Mouse (Mus musculus) hindbrain, postnatal 0 days (tissue): ENCODE measurements around the gene Polr3f. TPM values are rescaled to one million over a fixed set of nuclear protein-coding genes. Genes with fewer than 3 reads are reported as not detected.

ENCODE experiments used
- ATAC-seq: fragments of 200-750 bp; cut with Nextera tagmentation; 2 replicates; pipeline ENCODE4 v1.8.0; 2017; ENCODE audit warnings: mild to moderate bottlenecking, moderate TSS enrichment, moderate library complexity
- DNase-seq: peaks from one replicate; pipeline ENCODE4 v3.0.0-alpha.2; 2015; ENCODE audit warnings: low spot score
- H3K27ac ChIP-seq: fragments of 300-500 bp; sonication (generic); 2 replicates; pipeline ENCODE4 v1.5.1; 2014; ENCODE audit warnings: mild to moderate bottlenecking
- H3K27me3 ChIP-seq: fragments of 300-500 bp; sonication (generic); 2 replicates; pipeline ENCODE4 v1.6.1; 2014; ENCODE audit warnings: low read length, mixed read lengths; ENCODE audit not compliant: insufficient read depth
- H3K36me3 ChIP-seq: fragments of 300-500 bp; sonication (generic); 2 replicates; pipeline ENCODE4 v1.6.1; 2014; ENCODE audit warnings: low read length, mixed read lengths; ENCODE audit not compliant: insufficient read depth
- H3K4me1 ChIP-seq: fragments of 300-500 bp; sonication (generic); 2 replicates; pipeline ENCODE4 v1.6.1; 2014; ENCODE audit warnings: antibody characterized with exemption, low read length, mixed read lengths; ENCODE audit not compliant: insufficient read depth
- H3K4me2 ChIP-seq: fragments of 300-500 bp; sonication (generic); 2 replicates; pipeline ENCODE4 v1.6.1; 2014; ENCODE audit warnings: low read depth, mild to moderate bottlenecking, low read length, moderate library complexity, mixed read lengths
- H3K4me3 ChIP-seq: fragments of 300-500 bp; sonication (generic); 2 replicates; pipeline ENCODE4 v1.5.1; 2014; ENCODE audit warnings: low read length
- H3K9ac ChIP-seq: fragments of 300-500 bp; sonication (generic); replicated peaks from 2 replicates; pipeline ENCODE4 v1.6.1; 2014; ENCODE audit warnings: mild to moderate bottlenecking, low read length, moderate library complexity, mixed read lengths
- H3K9me3 ChIP-seq: fragments of 300-500 bp; sonication (generic); 2 replicates; pipeline ENCODE4 v1.6.1; 2016; ENCODE audit warnings: low read length, mixed read lengths
- CTCF ChIP-seq: IDR thresholded peaks from 2 replicates; pipeline ENCODE4 v1.5.1; 2016; ENCODE audit warnings: antibody characterized with exemption, control low read depth, low read depth
- WGBS: fragments of 180-500 bp; shearing (Covaris S2); extraction: QIAGEN DNeasy Blood & Tissue Kit; methylation state at CpG from one replicate; pipeline ENCODE4 v1.1.7; 2014; 5-methylcytosine and 5-hydroxymethylcytosine counted together
- polyA plus RNA-seq: library from polyadenylated mRNA; unstranded; fragments of >200 nt; fragmentation: Nextera tagmentation; extraction: Ambion mirVana; gene quantifications from 2 replicates; pipeline ENCODE4 v1.2.1, GENCODE M21; 2015
- total RNA-seq: library from RNA; depleted of rRNA; stranded (reverse); fragments of >200 nt; gene quantifications from 2 replicates; pipeline ENCODE4 v1.2.3, GENCODE M21; 2014; rRNA removed

The Polr3f gene
- total RNA-seq (19.0 and 23.5 TPM in 2 replicates), polyA plus RNA-seq (24.9 and 25.7 TPM in 2 replicates)

DNA sequence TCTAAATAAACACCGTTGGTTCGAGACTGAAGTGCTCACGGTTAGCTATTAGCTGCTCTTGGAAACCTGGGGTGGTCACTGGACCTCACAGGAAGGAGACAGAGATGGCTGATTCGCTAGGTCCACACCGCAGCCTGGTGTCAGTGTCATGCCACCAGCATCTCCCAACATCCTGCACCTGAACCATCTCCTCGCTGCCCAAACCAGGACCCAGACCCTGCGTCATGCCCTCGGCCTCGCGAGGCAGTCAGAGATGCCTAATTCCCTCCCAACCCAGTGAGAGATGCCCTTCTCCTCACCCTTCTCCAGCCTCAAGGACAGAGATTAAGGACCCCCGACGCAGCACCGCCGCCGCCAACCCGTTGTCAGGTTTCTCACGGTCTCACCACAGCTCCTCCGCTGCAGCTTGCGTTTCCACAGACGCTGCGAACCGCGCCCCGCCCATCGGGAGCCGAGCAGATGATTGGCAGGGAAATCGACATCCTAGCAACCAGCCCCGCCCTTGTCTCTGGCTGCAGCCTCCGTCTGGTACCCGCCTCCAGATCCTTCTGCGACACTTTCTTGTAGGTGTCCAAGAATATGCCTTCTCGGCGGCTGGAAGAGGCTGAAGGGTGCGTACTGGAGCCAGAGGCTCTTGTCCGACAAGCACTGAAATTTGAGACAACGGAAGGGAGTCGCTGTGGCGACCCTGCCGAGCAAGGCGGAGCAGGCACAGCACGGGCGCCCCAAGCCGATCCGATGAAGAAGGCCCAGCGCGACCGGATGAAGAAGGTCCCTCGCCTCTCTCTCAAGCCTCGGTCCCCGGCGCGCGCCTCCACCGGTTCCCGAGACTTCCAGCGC, at the start of gene Polr3f, which contains the start of gene Dzank1:
Polr3f (plus strand) TSS at position 738 of the 840 bp plus-strand sequence.
Dzank1 (minus strand) TSS at position 434 of the 840 bp plus-strand sequence.
- peak; percentile 19; the same call in 1 of the 2 replicates for TF ChIP-seq CTCF
- Histone ChIP-seq H3K27ac (peak within 1 kb of the TSS; percentile 97), H3K4me2 (peak within 1 kb of the TSS; percentile 88), H3K36me3 (peaks cover 4% of the 10 kb centered on the region; the same call in 1 of the 2 replicates), H3K27me3 (no peaks in the 10 kb centered on the region), H3K9ac (peak within 1 kb of the TSS; percentile 93), H3K4me1 (peaks cover 5% of the 10 kb centered on the region; the same call in 1 of the 2 replicates), H3K4me3 (peak within 1 kb of the TSS; percentile 98), H3K9me3 (no peaks in the 10 kb centered on the region)
- under 1% methylated on average over 55 of the region's 56 CpGs for WGBS
- DNase-seq = peak; percentile 98
- peak; percentile 98 for ATAC-seq

DNA sequence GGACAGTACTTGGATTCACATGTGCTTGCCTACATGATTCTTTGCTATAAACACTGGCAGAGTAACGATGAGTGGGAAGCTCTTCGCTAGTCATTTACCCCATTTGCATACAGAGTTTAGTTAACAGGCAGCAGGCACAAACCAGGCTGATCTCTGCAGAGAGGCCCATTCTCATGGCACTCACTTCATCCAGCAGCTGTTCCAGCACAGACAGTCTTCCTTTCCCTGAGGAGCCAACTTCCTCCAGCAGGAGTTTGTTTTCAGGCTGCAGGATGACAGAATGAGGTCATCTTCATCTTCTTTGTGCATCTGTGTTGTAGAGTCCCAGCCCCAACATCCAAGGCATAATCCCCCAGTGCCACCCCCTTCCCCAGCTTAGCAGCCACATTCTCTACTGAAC, 48.1 kb upstream of the Polr3f start:
- Histone ChIP-seq H3K27ac (no peak overlapping the region), H3K4me1 (no peaks in the 10 kb centered on the region), H3K4me3 (no peak overlapping the region), H3K4me2 (no peak overlapping the region), H3K9ac (no peak overlapping the region), H3K27me3 (no peaks in the 10 kb centered on the region), H3K36me3 (peaks cover 29% of the 10 kb centered on the region), H3K9me3 (no peaks in the 10 kb centered on the region)
- no peak for TF ChIP-seq CTCF
- DNase-seq = no peak
- ATAC-seq = peak; percentile 64; the same call in 1 of the 2 replicates
- 80% methylated on average over 2 of the region's 2 CpGs for WGBS

DNA sequence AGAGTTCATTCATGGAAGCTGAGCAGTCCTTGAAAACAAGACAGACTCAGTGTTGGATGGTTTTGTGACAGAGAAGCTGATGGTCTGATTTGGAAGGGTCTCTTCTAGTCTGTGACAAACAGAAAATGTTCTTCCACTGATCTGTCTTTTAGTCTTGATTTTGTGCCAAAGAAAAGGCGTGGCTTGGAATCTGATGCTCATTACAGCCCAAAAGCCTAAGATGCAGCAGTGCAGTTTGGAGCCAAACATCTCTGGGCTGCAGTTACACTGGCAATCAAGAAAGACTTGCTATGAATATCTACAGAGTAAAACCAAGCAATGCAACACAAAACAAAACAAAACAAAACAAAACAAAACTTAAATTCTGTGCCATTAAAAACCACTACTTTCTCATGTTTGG, 43.4 kb upstream of the Polr3f start:
- no peaks in the 10 kb centered on the region for H3K9me3 ChIP-seq
- H3K4me2 ChIP-seq = no peak overlapping the region
- ATAC-seq (no peak), DNase-seq (no peak)
- H3K4me1 ChIP-seq = no peaks in the 10 kb centered on the region
- H3K4me3 ChIP-seq = no peak overlapping the region
- H3K27ac ChIP-seq = no peak overlapping the region
- no peak overlapping the region for H3K9ac ChIP-seq
- no peaks in the 10 kb centered on the region for H3K27me3 ChIP-seq
- WGBS = 49% methylated on average over 1 of the region's 1 CpGs
- H3K36me3 ChIP-seq = peaks cover 9% of the 10 kb centered on the region
- TF ChIP-seq CTCF = no peak

DNA sequence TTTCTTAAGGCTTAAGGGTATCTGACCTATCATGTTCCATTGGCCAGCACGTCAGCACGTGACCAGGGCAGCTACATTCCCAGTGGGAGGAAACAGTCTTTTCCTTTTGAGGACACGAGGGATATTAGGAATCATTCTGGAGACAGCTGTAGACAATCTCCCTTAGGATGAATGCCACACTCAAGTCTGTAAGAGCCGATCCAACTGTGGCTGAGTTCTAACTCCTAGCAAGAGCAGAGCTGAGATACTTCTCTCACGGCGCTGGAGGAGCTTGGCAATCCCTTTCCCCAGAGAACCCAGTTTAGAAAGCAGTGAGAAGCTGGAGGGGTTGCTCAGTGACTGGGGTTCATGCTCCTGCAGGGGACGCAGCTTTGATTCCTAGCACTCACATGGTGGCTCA, 42.1 kb upstream of the Polr3f start:
- WGBS = 89% methylated on average over 7 of the region's 7 CpGs

DNA sequence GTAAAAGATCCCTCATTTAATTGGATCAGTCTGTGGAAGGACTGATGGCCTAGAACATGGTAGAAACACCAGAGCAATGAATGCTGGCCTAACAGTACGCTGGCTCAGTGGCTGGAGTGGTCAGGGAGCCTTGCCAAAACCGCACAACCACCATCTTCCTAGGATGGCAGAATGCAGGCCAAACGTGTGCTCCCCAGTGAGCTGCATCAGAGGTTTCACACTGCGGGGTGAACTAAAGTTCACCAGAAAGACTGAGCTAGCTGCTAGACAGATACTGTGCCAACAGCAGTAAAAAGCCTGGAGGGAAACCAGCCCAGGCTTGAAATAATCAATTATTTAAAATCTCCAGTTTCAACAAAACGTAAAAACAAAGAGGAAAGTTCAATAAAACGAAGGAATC, 40.0 kb upstream of the Polr3f start:
- no peak overlapping the region for H3K4me2 ChIP-seq
- 70% methylated on average over 6 of the region's 6 CpGs for WGBS
- no peak overlapping the region for H3K4me3 ChIP-seq
- H3K36me3 ChIP-seq = no peaks in the 10 kb centered on the region; the same call in none of the 2 replicates
- TF ChIP-seq CTCF = no peak
- H3K27ac ChIP-seq = no peak overlapping the region
- H3K27me3 ChIP-seq = no peaks in the 10 kb centered on the region
- H3K9me3 ChIP-seq = no peaks in the 10 kb centered on the region
- ATAC-seq = no peak
- no peak overlapping the region for H3K9ac ChIP-seq
- no peak for DNase-seq
- no peaks in the 10 kb centered on the region for H3K4me1 ChIP-seq

More for the DNA sequence above, 42.1 kb upstream of the Polr3f start:
- ATAC-seq (no peak), DNase-seq (no peak)
- Histone ChIP-seq H3K9me3 (no peaks in the 10 kb centered on the region), H3K9ac (no peak overlapping the region), H3K4me1 (no peaks in the 10 kb centered on the region), H3K27me3 (no peaks in the 10 kb centered on the region), H3K27ac (no peak overlapping the region), H3K36me3 (peaks cover 6% of the 10 kb centered on the region), H3K4me2 (no peak overlapping the region), H3K4me3 (no peak overlapping the region)
- no peak for TF ChIP-seq CTCF

DNA sequence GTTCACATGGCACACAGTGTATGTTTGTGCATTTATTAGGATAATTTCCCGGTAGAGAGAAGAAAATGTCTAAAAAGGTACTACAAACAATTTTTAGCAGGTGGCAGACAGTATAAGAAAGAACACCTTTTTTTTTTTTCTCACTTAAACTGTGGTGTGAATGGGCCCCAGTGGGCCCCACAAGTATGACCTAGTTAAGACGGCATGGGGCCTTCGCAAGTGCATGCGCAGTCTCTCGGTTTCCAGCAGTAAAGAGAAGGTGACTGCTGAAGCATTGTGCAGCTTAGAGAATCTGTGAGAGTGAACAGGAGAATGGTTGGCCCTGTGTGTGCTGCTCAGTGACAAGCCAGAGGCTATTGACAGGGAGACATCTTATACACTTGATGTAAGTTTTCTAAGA, 38.2 kb upstream of the Polr3f start:
- Histone ChIP-seq H3K36me3 (peaks cover 5% of the 10 kb centered on the region; the same call in 1 of the 2 replicates), H3K4me2 (no peak overlapping the region), H3K9me3 (no peaks in the 10 kb centered on the region), H3K4me1 (no peaks in the 10 kb centered on the region), H3K27ac (no peak overlapping the region), H3K4me3 (no peak overlapping the region), H3K27me3 (no peaks in the 10 kb centered on the region), H3K9ac (no peak overlapping the region)
- ATAC-seq (no peak), DNase-seq (peak; percentile 4)
- TF ChIP-seq CTCF = no peak
- 89% methylated on average over 5 of the region's 5 CpGs for WGBS

DNA sequence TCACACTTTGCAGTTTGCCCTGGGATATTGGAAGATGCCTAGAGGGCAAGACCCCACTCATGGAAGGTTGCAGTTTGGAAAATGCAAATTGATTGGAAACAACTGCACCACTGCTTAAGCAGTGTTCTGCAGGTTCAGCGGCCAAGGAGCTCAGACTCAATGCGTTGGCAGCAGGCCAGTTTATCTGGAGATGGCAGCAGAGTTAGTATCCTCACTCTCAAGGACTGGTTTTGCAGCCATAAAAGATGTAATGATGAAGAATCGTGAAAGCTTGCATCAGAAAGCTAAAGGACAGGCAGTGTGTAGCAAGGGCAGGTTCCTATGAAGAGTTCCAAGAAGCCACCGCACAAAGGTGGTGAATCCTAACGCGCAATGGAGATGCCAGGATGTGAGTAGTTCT, 25.4 kb upstream of the Polr3f start:
- ATAC-seq = no peak
- H3K27ac ChIP-seq = no peak overlapping the region
- H3K9me3 ChIP-seq = no peaks in the 10 kb centered on the region
- no peak overlapping the region for H3K9ac ChIP-seq
- no peaks in the 10 kb centered on the region for H3K27me3 ChIP-seq
- no peak overlapping the region for H3K4me2 ChIP-seq
- no peak overlapping the region for H3K4me3 ChIP-seq
- DNase-seq = peak; percentile 12
- no peaks in the 10 kb centered on the region for H3K4me1 ChIP-seq
- H3K36me3 ChIP-seq = peaks cover 30% of the 10 kb centered on the region
- TF ChIP-seq CTCF = no peak
- WGBS = 84% methylated on average over 6 of the region's 6 CpGs
